Mouse (Mus musculus): ENCODE results near the gene Tmem59l. TPM values are rescaled to one million over a fixed set of nuclear protein-coding genes. Genes with fewer than 3 reads are reported as not detected.

Gene Tmem59l
- polyA plus RNA-seq, 1 experiment from 2014 or later = 0.31 TPM

DNA sequence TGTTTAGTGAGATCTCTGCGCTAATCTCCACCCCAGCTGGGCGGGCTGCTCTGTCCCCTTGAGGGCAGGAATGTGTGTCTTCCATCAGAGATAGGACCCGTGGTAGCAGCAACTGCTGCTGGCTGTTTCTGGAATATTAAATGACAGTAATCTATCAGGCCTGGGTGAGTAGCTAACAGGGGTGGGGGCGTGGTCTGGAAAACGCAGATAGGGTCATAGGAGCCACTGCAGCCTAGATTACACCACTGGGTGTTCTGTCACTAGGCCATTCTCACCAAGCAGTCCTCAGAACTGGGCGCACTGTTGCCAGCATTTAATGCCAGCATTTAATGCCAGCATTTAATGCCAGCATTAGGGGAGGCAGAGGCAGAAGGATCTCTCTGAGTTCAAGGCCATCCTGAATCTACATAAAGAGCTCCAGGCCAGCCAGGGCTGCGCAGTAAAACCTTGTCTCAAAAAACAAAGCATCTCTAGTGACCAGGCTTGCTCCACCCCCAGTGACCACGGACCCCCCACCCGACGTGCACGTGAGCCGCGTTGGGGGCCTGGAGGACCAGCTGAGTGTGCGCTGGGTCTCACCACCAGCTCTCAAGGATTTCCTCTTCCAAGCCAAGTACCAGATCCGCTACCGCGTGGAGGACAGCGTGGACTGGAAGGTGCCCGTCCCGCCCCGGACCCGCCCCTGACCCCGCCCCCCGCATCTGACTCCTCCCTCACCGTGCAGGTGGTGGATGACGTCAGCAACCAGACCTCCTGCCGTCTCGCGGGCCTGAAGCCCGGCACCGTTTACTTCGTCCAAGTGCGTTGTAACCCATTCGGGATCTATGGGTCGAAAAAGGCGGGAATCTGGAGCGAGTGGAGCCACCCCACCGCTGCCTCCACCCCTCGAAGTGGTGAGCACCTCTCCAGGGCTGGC lies 13.5 kb upstream of the Tmem59l start:
- peaks cover 14 to 32% of the 10 kb centered on the region in 2 experiments for H3K4me1 ChIP-seq (ENCODE audit: control insufficient read depth in 2 of 2, insufficient read depth in 2 of 2, low read length in 2 of 2)
- peaks cover 80% of the 10 kb centered on the region for H3K27me3 ChIP-seq (ENCODE audit: control insufficient read depth, insufficient read depth, low read length)
- peak overlapping the region; percentile 31; the same call in 1 of the 2 replicates for H3K4me2 ChIP-seq (ENCODE audit: low read length)
- peaks cover 14% of the 10 kb centered on the region for H3K36me3 ChIP-seq (ENCODE audit: control insufficient read depth, insufficient read depth, low read length)
- no peak for ATAC-seq (ENCODE audit: insufficient number of reproducible peaks, insufficient read depth, low FRiP score, low read depth)
- H3K9ac ChIP-seq (ENCODE audit: low read length) = no peak overlapping the region
- H3K4me3 ChIP-seq (ENCODE audit: control insufficient read depth in 1 of 2, insufficient read depth in 1 of 2, low read depth in 1 of 2, low read length in 2 of 2) = no peak overlapping the region
- H3K27ac ChIP-seq (replicated peaks in 1 of 2; ENCODE audit: control insufficient read depth in 1 of 2, insufficient read depth in 1 of 2, low read depth in 2 of 2, low read length in 2 of 2) = no peak overlapping the region
- no peaks in the 10 kb centered on the region for H3K9me3 ChIP-seq (ENCODE audit: control insufficient read depth, low read length)
- 9% methylated on average over 39 of the region's 39 CpGs for WGBS

DNA sequence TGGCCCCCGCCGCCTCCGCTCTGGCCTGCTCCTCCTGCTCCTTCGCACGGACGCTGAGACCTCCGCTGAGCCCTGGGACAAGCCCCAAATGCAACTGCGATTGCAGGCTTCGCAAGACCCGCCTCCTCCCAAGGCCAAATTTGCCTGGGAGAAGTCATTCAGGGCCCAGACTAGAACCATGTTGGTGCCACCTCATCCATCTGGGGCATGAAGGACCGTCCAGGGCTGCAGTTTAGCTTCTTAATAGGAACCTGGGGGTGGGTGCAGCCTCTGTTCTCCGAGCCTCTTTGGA lies 8.6 kb upstream of the Tmem59l start:
- Histone ChIP-seq H3K4me1 (ENCODE audit: control insufficient read depth in 2 of 2, insufficient read depth in 2 of 2, low read length in 2 of 2) (peaks cover 4 to 21% of the 10 kb centered on the region in 2 experiments; a peak in 3 of 4 replicates), H3K9ac (ENCODE audit: low read length) (no peak overlapping the region; the same call in 1 of the 2 replicates), H3K36me3 (ENCODE audit: control insufficient read depth, insufficient read depth, low read length) (no peaks in the 10 kb centered on the region), H3K4me3 (ENCODE audit: control insufficient read depth in 1 of 2, insufficient read depth in 1 of 2, low read depth in 1 of 2, low read length in 2 of 2) (no peak overlapping the region), H3K27ac (replicated peaks in 1 of 2; ENCODE audit: control insufficient read depth in 1 of 2, insufficient read depth in 1 of 2, low read depth in 2 of 2, low read length in 2 of 2) (no peak overlapping the region), H3K4me2 (ENCODE audit: low read length) (no peak overlapping the region), H3K9me3 (ENCODE audit: control insufficient read depth, low read length) (no peaks in the 10 kb centered on the region), H3K27me3 (ENCODE audit: control insufficient read depth, insufficient read depth, low read length) (peaks cover 100% of the 10 kb centered on the region)
- no peak for ATAC-seq (ENCODE audit: insufficient number of reproducible peaks, insufficient read depth, low FRiP score, low read depth)
- 8% methylated on average over 12 of the region's 12 CpGs for WGBS

- H3K27me3 ChIP-seq (ENCODE audit: control insufficient read depth, insufficient read depth, low read length) = peaks cover 100% of the 10 kb centered on the region
- H3K27ac ChIP-seq (replicated peaks in 1 of 2; ENCODE audit: control insufficient read depth in 1 of 2, insufficient read depth in 1 of 2, low read depth in 2 of 2, low read length in 2 of 2) = no peak overlapping the region
- H3K9ac ChIP-seq (ENCODE audit: low read length) = no peak overlapping the region; the same call in 1 of the 2 replicates
- H3K4me1 ChIP-seq (ENCODE audit: control insufficient read depth in 2 of 2, insufficient read depth in 2 of 2, low read length in 2 of 2) = peaks cover 4 to 20% of the 10 kb centered on the region in 2 experiments; a peak in 3 of 4 replicates
- 8% methylated on average over 18 of the region's 21 CpGs for WGBS
- H3K4me3 ChIP-seq (ENCODE audit: control insufficient read depth in 1 of 2, insufficient read depth in 1 of 2, low read depth in 1 of 2, low read length in 2 of 2) = no peak overlapping the region
- no peaks in the 10 kb centered on the region for H3K9me3 ChIP-seq (ENCODE audit: control insufficient read depth, low read length)
- H3K4me2 ChIP-seq (ENCODE audit: low read length) = no peak overlapping the region
- no peaks in the 10 kb centered on the region for H3K36me3 ChIP-seq (ENCODE audit: control insufficient read depth, insufficient read depth, low read length)
- no peak for ATAC-seq (ENCODE audit: insufficient number of reproducible peaks, insufficient read depth, low FRiP score, low read depth)
These were observed 8.0 kb upstream of the Tmem59l start for GRCm38 (mm10) chr8:70495001-70495770.

- Histone ChIP-seq H3K36me3 (ENCODE audit: control insufficient read depth, insufficient read depth, low read length) (no peaks in the 10 kb centered on the region), H3K27me3 (ENCODE audit: control insufficient read depth, insufficient read depth, low read length) (peaks cover 100% of the 10 kb centered on the region), H3K9ac (ENCODE audit: low read length) (no peak overlapping the region), H3K4me1 (ENCODE audit: control insufficient read depth in 2 of 2, insufficient read depth in 2 of 2, low read length in 2 of 2) (peaks cover 6 to 24% of the 10 kb centered on the region in 2 experiments; a peak in 3 of 4 replicates), H3K4me2 (ENCODE audit: low read length) (0 out of 2 replicates have a peak overlapping the region, but pooled peaks have one; percentile 74), H3K4me3 (ENCODE audit: control insufficient read depth in 1 of 2, insufficient read depth in 1 of 2, low read depth in 1 of 2, low read length in 2 of 2) (no peak overlapping the region), H3K27ac (replicated peaks in 1 of 2; ENCODE audit: control insufficient read depth in 1 of 2, insufficient read depth in 1 of 2, low read depth in 2 of 2, low read length in 2 of 2) (no peak overlapping the region), H3K9me3 (ENCODE audit: control insufficient read depth, low read length) (no peaks in the 10 kb centered on the region)
- no peak for ATAC-seq (ENCODE audit: insufficient number of reproducible peaks, insufficient read depth, low FRiP score, low read depth)
- 4% methylated on average over 28 of the region's 28 CpGs for WGBS
These were observed 7.3 kb upstream of the Tmem59l start for GRCm38 (mm10) chr8:70494416-70494945.

DNA sequence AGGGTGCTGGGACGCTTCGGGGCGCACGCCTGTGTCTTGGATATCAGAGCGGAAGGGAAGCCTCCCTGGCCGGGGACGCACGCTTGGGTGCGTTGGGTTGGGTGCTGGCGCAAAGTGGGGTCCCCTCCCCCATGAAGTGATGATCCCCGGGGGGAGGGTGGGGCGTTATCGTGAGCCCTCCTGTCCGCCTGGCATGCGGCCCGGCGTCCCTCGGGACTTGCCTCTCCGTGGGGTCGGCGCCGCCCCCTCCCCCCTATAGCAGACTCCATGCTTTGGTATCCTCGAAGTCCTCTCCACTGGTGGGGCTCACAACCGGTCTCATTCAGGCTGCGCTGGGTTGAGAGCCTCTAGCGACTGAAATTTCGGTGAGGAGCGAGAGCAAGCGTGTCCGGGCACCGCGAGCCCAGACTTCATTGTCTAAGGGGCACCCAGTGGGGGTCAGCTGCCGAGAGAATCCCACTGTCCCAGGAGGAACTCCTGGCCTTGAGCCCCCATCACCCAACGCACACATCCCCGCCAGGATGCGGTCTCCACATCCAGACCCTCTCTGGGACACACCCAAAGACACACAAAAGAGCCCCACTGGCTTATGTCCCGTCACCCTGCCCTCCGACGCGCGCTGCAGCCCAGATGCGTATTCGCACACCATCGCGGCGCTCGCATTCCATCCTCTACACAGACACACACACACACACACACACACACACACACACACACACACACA lies 6.7 kb upstream of the Tmem59l start:
- Histone ChIP-seq H3K4me2 (ENCODE audit: low read length) (peak overlapping the region; percentile 74), H3K4me1 (ENCODE audit: control insufficient read depth in 2 of 2, insufficient read depth in 2 of 2, low read length in 2 of 2) (peaks cover 8 to 30% of the 10 kb centered on the region in 2 experiments; a peak in 3 of 4 replicates), H3K27ac (replicated peaks in 1 of 2; ENCODE audit: control insufficient read depth in 1 of 2, insufficient read depth in 1 of 2, low read depth in 2 of 2, low read length in 2 of 2) (no peak overlapping the region), H3K9me3 (ENCODE audit: control insufficient read depth, low read length) (no peaks in the 10 kb centered on the region), H3K36me3 (ENCODE audit: control insufficient read depth, insufficient read depth, low read length) (no peaks in the 10 kb centered on the region), H3K4me3 (ENCODE audit: control insufficient read depth in 1 of 2, insufficient read depth in 1 of 2, low read depth in 1 of 2, low read length in 2 of 2) (peak overlapping the region in 1 of 2 experiments; percentile 34; a peak in 2 of 4 replicates), H3K9ac (ENCODE audit: low read length) (no peak overlapping the region), H3K27me3 (ENCODE audit: control insufficient read depth, insufficient read depth, low read length) (peaks cover 100% of the 10 kb centered on the region)
- WGBS = 1% methylated on average over 47 of the region's 47 CpGs
- no peak for ATAC-seq (ENCODE audit: insufficient number of reproducible peaks, insufficient read depth, low FRiP score, low read depth)

DNA sequence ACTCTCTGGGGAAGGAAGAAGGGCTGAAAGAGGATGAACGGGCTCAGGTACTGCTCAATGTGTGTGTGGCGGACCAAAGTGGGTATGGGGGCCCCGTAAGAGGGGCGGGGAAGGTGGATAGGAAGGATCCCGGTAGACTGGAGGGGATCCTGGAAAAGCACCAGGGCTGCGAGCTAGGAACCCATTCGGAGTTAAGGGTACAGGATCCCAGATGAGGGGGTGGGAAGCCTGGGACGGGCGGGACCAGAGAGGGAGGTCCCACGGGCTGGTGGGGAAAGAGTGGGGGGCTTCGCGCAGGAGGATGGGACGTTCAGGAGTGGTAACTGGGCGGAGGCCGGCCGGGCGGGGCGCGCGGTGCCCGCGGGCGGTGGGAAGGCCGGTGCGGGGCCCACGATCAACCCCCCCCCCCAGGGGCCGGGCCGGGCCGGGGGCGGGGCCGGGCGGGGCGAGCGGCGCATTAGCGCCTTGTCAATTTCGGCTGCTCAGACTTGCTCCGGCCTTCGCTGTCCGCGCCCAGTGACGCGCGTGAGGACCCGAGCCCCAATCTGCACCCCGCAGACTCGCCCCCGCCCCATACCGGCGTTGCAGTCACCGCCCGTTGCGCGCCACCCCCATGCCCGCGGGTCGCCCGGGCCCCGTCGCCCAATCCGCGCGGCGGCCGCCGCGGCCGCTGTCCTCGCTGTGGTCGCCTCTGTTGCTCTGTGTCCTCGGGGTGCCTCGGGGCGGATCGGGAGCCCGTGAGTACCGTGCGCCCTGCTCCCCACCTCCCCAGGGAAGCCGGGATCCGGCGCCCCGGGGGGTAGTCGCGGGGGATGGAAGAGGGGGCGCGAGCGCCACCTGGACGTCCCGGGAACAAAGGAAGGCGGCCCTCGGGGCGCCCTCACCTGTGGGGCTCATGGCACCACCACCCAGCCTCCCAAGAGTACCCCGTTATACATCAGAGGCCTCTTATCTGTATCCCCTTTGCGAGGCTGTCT lies 5.8 kb upstream of the Tmem59l start, which contains the start of gene Crlf1:
Gene Crlf1, plus strand, starts transcription at position 495 of the 977 bp plus-strand sequence.
- WGBS = under 1% methylated on average over 76 of the region's 93 CpGs
- 0 out of 2 replicates have a peak within 1 kb of the TSS, but pooled peaks have one; percentile 3 for H3K9ac ChIP-seq (ENCODE audit: low read length)
- H3K27me3 ChIP-seq (ENCODE audit: control insufficient read depth, insufficient read depth, low read length) = peaks cover 100% of the 10 kb centered on the region
- H3K9me3 ChIP-seq (ENCODE audit: control insufficient read depth, low read length) = no peaks in the 10 kb centered on the region
- peak within 1 kb of the TSS; percentile 31 to 34 for H3K4me3 ChIP-seq (ENCODE audit: control insufficient read depth in 1 of 2, insufficient read depth in 1 of 2, low read depth in 1 of 2, low read length in 2 of 2)
- peaks cover 12 to 37% of the 10 kb centered on the region in 2 experiments; a peak in 3 of 4 replicates for H3K4me1 ChIP-seq (ENCODE audit: control insufficient read depth in 2 of 2, insufficient read depth in 2 of 2, low read length in 2 of 2)
- no peaks in the 10 kb centered on the region for H3K36me3 ChIP-seq (ENCODE audit: control insufficient read depth, insufficient read depth, low read length)
- ATAC-seq (ENCODE audit: insufficient number of reproducible peaks, insufficient read depth, low FRiP score, low read depth) = no peak
- H3K27ac ChIP-seq (replicated peaks in 1 of 2; ENCODE audit: control insufficient read depth in 1 of 2, insufficient read depth in 1 of 2, low read depth in 2 of 2, low read length in 2 of 2) = no peak within 1 kb of the TSS
- peak within 1 kb of the TSS; percentile 74 for H3K4me2 ChIP-seq (ENCODE audit: low read length)
